Mouse (Mus musculus): ENCODE results near the gene Mex3d.

DNA sequence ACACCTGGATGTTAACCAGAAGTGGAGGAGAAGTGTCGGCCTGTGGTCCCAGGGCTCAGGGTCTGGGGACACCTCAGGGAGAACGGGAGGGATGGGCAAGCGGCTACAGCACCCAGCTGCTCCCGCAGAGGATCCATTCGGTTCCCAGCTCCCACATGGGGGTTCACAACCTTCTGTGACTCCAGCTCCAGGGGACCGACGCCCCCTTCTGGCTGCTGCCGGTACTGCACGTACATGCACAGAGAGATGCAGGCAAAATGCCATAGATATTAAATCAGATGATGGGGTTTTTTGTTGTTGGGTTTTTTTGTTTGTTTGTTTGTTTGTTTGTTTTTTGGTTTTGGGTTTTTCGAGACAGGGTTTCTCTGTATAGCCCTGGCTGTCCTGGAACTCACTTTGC lies 9.7 kb downstream of the Mex3d start:
- TF ChIP-seq CTCF (IDR thresholded peaks at IDR 0.05; ENCODE audit: insufficient read depth, low read depth, low read length) (peak; percentile 70; the same call in 1 of the 2 replicates), POLR2A (IDR thresholded peaks at IDR 0.05; ENCODE audit: insufficient read depth, low read depth, low read length) (no peak)

Measured in olfactory bulb, adult 2 months (tissue).